ENCODE assay signal across 25 mouse cellular contexts in genomic region chr2:138247986-138248385, GRCm38 (mm10). TPM values are rescaled to one million over a fixed set of nuclear protein-coding genes. Genes with fewer than 3 reads are reported as not detected.
DNase-seq lines count a peak whose midpoint lies in the region; ATAC-seq and TF ChIP-seq lines count a peak whose summit lies in the region.
"Had no signal": no experiment of that assay in that cellular context is flagged by ENCODE, and none has a peak within 500 bp of the region (broad histone marks: within the 10 kb centered on the region; RNA-seq: fewer than 3 reads in every experiment).

No protein-coding gene starts in this region.

- 29% methylated on average over 2 of the region's 2 CpGs for WGBS in heart, embryonic 13.5 days
- WGBS in kidney, embryonic 15.5 days, result 54% methylated on average over 2 of the region's 2 CpGs
- WGBS in stomach, embryonic 14.5 days, result 38% methylated on average over 2 of the region's 2 CpGs
- WGBS in stomach, postnatal 0 days, result 21% methylated on average over 2 of the region's 2 CpGs
- WGBS in forebrain, postnatal 0 days, result 49% methylated on average over 2 of the region's 2 CpGs

- no peak for TF ChIP-seq EP300 in stomach, postnatal 0 days (optimal IDR thresholded peaks at IDR 0.05)

- H3K4me1 ChIP-seq in heart, embryonic 13.5 days, result peaks cover 10% of the 10 kb centered on the region; the same call in 1 of the 2 replicates
- 0 out of 2 replicates have a peak, but pooled peaks cover 2% of the 10 kb centered on the region for H3K4me1 ChIP-seq in kidney, embryonic 15.5 days
- no peaks in the 10 kb centered on the region for H3K4me1 ChIP-seq in stomach, embryonic 14.5 days (ENCODE audit: control insufficient read depth, insufficient read depth, low read length)
- 0 out of 2 replicates have a peak, but pooled peaks cover 2% of the 10 kb centered on the region for H3K4me1 ChIP-seq in stomach, postnatal 0 days (replicated peaks; ENCODE audit: control insufficient read depth, insufficient read depth)
- no peaks in the 10 kb centered on the region for H3K4me1 ChIP-seq in forebrain, postnatal 0 days (ENCODE audit: insufficient read depth)
- H3K4me1 ChIP-seq: hindbrain, embryonic 12.5 days; liver, embryonic 12.5 days had no signal

- no peak for ATAC-seq in heart, embryonic 13.5 days (ENCODE audit: extremely low read depth, insufficient number of reproducible peaks, low FRiP score, low TSS enrichment)
- ATAC-seq in kidney, embryonic 15.5 days (replicated peaks; ENCODE audit: low FRiP score), result no peak
- ATAC-seq in stomach, embryonic 14.5 days (ENCODE audit: insufficient number of reproducible peaks, insufficient read depth, low FRiP score, low read depth), result no peak
- ATAC-seq in stomach, postnatal 0 days (ENCODE audit: low FRiP score, low TSS enrichment), result no peak
- ATAC-seq in forebrain, postnatal 0 days, result no peak
- ATAC-seq: liver, embryonic 12.5 days; liver, postnatal 0 days had no signal

- no peak for DNase-seq in heart, adult 8-10 months (ENCODE audit: low spot score)
- DNase-seq in kidney, postnatal 4 days, result no peak
- DNase-seq in stomach, postnatal 0 days (ENCODE audit: low spot score), result no peak
- no peak for DNase-seq in cerebellum, adult 8-10 months
- DNase-seq in forebrain, postnatal 0 days, result no peak
- DNase-seq: adrenal gland, postnatal 36 days; cerebellum, adult 18-20 months; cerebellum, postnatal 14 days; gastrocnemius, postnatal 10 days; kidney, adult 2 months; layer of hippocampus, postnatal 36 days; left cerebral cortex, postnatal 4 days; liver, postnatal 0 days; midbrain, embryonic 14.5 days; retina, postnatal 1 day; right cerebral cortex, postnatal 25 days had no signal

- 0 out of 2 replicates have a peak overlapping the region, but pooled peaks have one; percentile 7 for H3K4me2 ChIP-seq in heart, embryonic 13.5 days
- H3K4me2 ChIP-seq in kidney, embryonic 15.5 days, result no peak overlapping the region
- H3K4me2 ChIP-seq in stomach, embryonic 14.5 days (replicated peaks; ENCODE audit: low read depth, low read length), result no peak overlapping the region
- no peak overlapping the region for H3K4me2 ChIP-seq in stomach, postnatal 0 days (replicated peaks; ENCODE audit: low read depth)
- no peak overlapping the region for H3K4me2 ChIP-seq in forebrain, postnatal 0 days (ENCODE audit: low read depth)
- H3K4me2 ChIP-seq: heart, embryonic 11.5 days; hindbrain, embryonic 12.5 days; liver, embryonic 12.5 days had no signal

- no peaks in the 10 kb centered on the region for H3K9me3 ChIP-seq in heart, embryonic 13.5 days
- no peaks in the 10 kb centered on the region for H3K9me3 ChIP-seq in kidney, embryonic 15.5 days (replicated peaks)
- H3K9me3 ChIP-seq in stomach, embryonic 14.5 days (ENCODE audit: control insufficient read depth, low read depth, low read length), result no peaks in the 10 kb centered on the region
- no peaks in the 10 kb centered on the region for H3K9me3 ChIP-seq in stomach, postnatal 0 days (ENCODE audit: control insufficient read depth, low read length)
- H3K9me3 ChIP-seq in forebrain, postnatal 0 days (ENCODE audit: low read length), result no peaks in the 10 kb centered on the region
- H3K9me3 ChIP-seq: hindbrain, embryonic 12.5 days; liver, embryonic 12.5 days had no signal

- no peak overlapping the region for H3K9ac ChIP-seq in heart, embryonic 13.5 days
- no peak overlapping the region for H3K9ac ChIP-seq in kidney, embryonic 15.5 days
- H3K9ac ChIP-seq in stomach, embryonic 14.5 days (replicated peaks; ENCODE audit: low read depth, low read length), result no peak overlapping the region
- no peak overlapping the region for H3K9ac ChIP-seq in stomach, postnatal 0 days (ENCODE audit: low read length)
- H3K9ac ChIP-seq in forebrain, postnatal 0 days, result no peak overlapping the region
- H3K9ac ChIP-seq: hindbrain, embryonic 12.5 days; liver, embryonic 12.5 days; liver, postnatal 0 days had no signal

- TF ChIP-seq CTCF in stomach, postnatal 0 days (IDR thresholded peaks at IDR 0.05; ENCODE audit: low read depth), result no peak
- TF ChIP-seq CTCF in forebrain, postnatal 0 days (IDR thresholded peaks at IDR 0.05; ENCODE audit: low read depth), result no peak

- H3K4me3 ChIP-seq in heart, embryonic 13.5 days, result no peak overlapping the region
- H3K4me3 ChIP-seq in kidney, embryonic 15.5 days (replicated peaks), result no peak overlapping the region
- H3K4me3 ChIP-seq in stomach, embryonic 14.5 days (ENCODE audit: low read depth, low read length), result no peak overlapping the region
- no peak overlapping the region for H3K4me3 ChIP-seq in stomach, postnatal 0 days (ENCODE audit: low read depth, low read length)
- H3K4me3 ChIP-seq in forebrain, postnatal 0 days (ENCODE audit: low read depth, low read length), result no peak overlapping the region
- H3K4me3 ChIP-seq: erythroblast, embryonic 14.5 days; hindbrain, embryonic 12.5 days; liver, embryonic 12.5 days had no signal

- H3K27ac ChIP-seq in heart, embryonic 13.5 days (replicated peaks), result no peak overlapping the region; the same call in 1 of the 2 replicates
- peak overlapping the region; percentile 13; the same call in 1 of the 2 replicates for H3K27ac ChIP-seq in kidney, embryonic 15.5 days
- H3K27ac ChIP-seq in stomach, embryonic 14.5 days (ENCODE audit: low read length), result 0 out of 2 replicates have a peak overlapping the region, but pooled peaks have one; percentile 33
- no peak overlapping the region for H3K27ac ChIP-seq in stomach, postnatal 0 days (replicated peaks)
- H3K27ac ChIP-seq in forebrain, postnatal 0 days (ENCODE audit: low read depth, low read length), result no peak overlapping the region
- H3K27ac ChIP-seq: hindbrain, embryonic 12.5 days; kidney, postnatal 0 days; liver, embryonic 12.5 days had no signal

- H3K36me3 ChIP-seq in heart, embryonic 13.5 days, result no peaks in the 10 kb centered on the region
- H3K36me3 ChIP-seq in kidney, embryonic 15.5 days, result no peaks in the 10 kb centered on the region
- H3K36me3 ChIP-seq in stomach, embryonic 14.5 days (ENCODE audit: control insufficient read depth, insufficient read depth, low read length), result no peaks in the 10 kb centered on the region
- H3K36me3 ChIP-seq in stomach, postnatal 0 days (ENCODE audit: control insufficient read depth, insufficient read depth, low read length), result no peaks in the 10 kb centered on the region
- no peaks in the 10 kb centered on the region for H3K36me3 ChIP-seq in forebrain, postnatal 0 days (ENCODE audit: insufficient read depth)
- H3K36me3 ChIP-seq: G1E; hindbrain, embryonic 12.5 days; liver, embryonic 12.5 days had no signal

- H3K27me3 ChIP-seq in heart, embryonic 13.5 days (replicated peaks), result no peaks in the 10 kb centered on the region
- H3K27me3 ChIP-seq in kidney, embryonic 15.5 days, result no peaks in the 10 kb centered on the region
- no peaks in the 10 kb centered on the region for H3K27me3 ChIP-seq in stomach, embryonic 14.5 days (ENCODE audit: control insufficient read depth, insufficient read depth, low read length)
- no peaks in the 10 kb centered on the region for H3K27me3 ChIP-seq in stomach, postnatal 0 days (ENCODE audit: control insufficient read depth, insufficient read depth, low read length)
- H3K27me3 ChIP-seq in forebrain, postnatal 0 days (ENCODE audit: insufficient read depth, low read length), result no peaks in the 10 kb centered on the region
- H3K27me3 ChIP-seq: hindbrain, embryonic 12.5 days; liver, embryonic 12.5 days had no signal

RNA-seq across cellular contexts. Expression of gene Btbd3, which starts 8.4 kb away (rescaled TPM):
- 8.3 and 8.9 TPM in 2 replicates for polyA plus RNA-seq in heart, embryonic 13.5 days (2015; fragmentation: Nextera tagmentation; extraction: Ambion mirVana)
- total RNA-seq in heart, adult 8-10 months (2022), result 10 to 100 TPM; 11.9 to 12.3 (median 12.2) TPM
- polyA plus RNA-seq in kidney, embryonic 15.5 days (2015; fragmentation: Nextera tagmentation; extraction: Ambion mirVana), result 16.4 and 17.4 TPM in 2 replicates
- 35.7 and 36.5 TPM in 2 replicates for polyA plus RNA-seq in stomach, embryonic 14.5 days (2014; fragmentation: Nextera tagmentation; extraction: Ambion mirVana)
- polyA plus RNA-seq in stomach, postnatal 0 days (2015; fragmentation: Nextera tagmentation; extraction: Ambion mirVana), result 23.7 and 24.7 TPM in 2 replicates
- total RNA-seq in forebrain, postnatal 0 days (2014; rRNA removed), result 45.8 and 64.9 TPM in 2 replicates
- 22.4 and 33.8 TPM in 2 replicates for polyA plus RNA-seq in forebrain, postnatal 0 days (2015; fragmentation: Nextera tagmentation; extraction: Ambion mirVana)
- polyA plus RNA-seq: erythroblast, embryonic 14.5 days; G1E had no signal

Comparison
In these comparisons a context has a peak if more than half of its experiments do, and no peak if none do; other contexts are left out.
1. H3K27ac ChIP-seq: peak in kidney, embryonic 15.5 days (single experiment) and stomach, embryonic 14.5 days (single experiment); none in heart, embryonic 13.5 days (single experiment), stomach, postnatal 0 days (single experiment) and forebrain, postnatal 0 days (single experiment).